Mouse (Mus musculus): Measurements from ENCODE around the gene Srpk2. TPM values are rescaled to one million over a fixed set of nuclear protein-coding genes. Genes with fewer than 3 reads are reported as not detected.
"Not testable (repeated sequence)": the region's sequence is repeated elsewhere in the genome, so short reads cannot be mapped to it uniquely, and the experiment has no call there.

The Srpk2 gene
- polyA plus RNA-seq, 1 experiment from 2014 or later: 57.1 TPM

GRCm38 (mm10) chr5:23464247-23464646, 220.2 kb downstream of the Srpk2 start:
- Histone ChIP-seq H3K4me3 (no peak overlapping the region), H3K27me3 (replicated peaks; ENCODE audit: low read depth, poor library complexity, severe bottlenecking) (no peaks in the 10 kb centered on the region), H3K36me3 (replicated peaks) (peaks cover 75% of the 10 kb centered on the region), H3K4me1 (no peaks in the 10 kb centered on the region), H3K27ac (replicated peaks) (no peak overlapping the region), H3K9me3 (no peaks in the 10 kb centered on the region)
- WGBS: 96% methylated on average over 3 of the region's 3 CpGs
- DNase-seq (ENCODE audit: low spot score): no peak

- 80% methylated on average over 2 of the region's 2 CpGs for WGBS
- Histone ChIP-seq H3K27ac (replicated peaks) (no peak overlapping the region), H3K36me3 (replicated peaks) (peaks cover 66% of the 10 kb centered on the region), H3K4me1 (no peaks in the 10 kb centered on the region), H3K4me3 (no peak overlapping the region), H3K27me3 (replicated peaks; ENCODE audit: low read depth, poor library complexity, severe bottlenecking) (no peaks in the 10 kb centered on the region), H3K9me3 (no peaks in the 10 kb centered on the region)
- DNase-seq (ENCODE audit: low spot score): no peak
These were observed 222.7 kb downstream of the Srpk2 start for GRCm38 (mm10) chr5:23461688-23462087.

- not testable (repeated sequence) for H3K4me3 ChIP-seq; DNase-seq (ENCODE audit: low spot score); H3K27me3 ChIP-seq (replicated peaks; ENCODE audit: low read depth, poor library complexity, severe bottlenecking); H3K9me3 ChIP-seq; H3K27ac ChIP-seq (replicated peaks); H3K4me1 ChIP-seq
- WGBS: 89% methylated on average over 2 of the region's 2 CpGs
- peaks cover 66% of the 10 kb centered on the region for H3K36me3 ChIP-seq (replicated peaks)
These were observed 230.9 kb downstream of the Srpk2 start for GRCm38 (mm10) chr5:23453561-23453960.

Other genes starting within 250 kb of the Srpk2 start
- 42.9 and 45.9 TPM in 2 replicates for gene Pus7, start 99.1 kb upstream of the Srpk2 start, polyA plus RNA-seq (2016; fragmentation: Nextera tagmentation; extraction: Ambion mirVana)
- gene Rint1, start 103.1 kb upstream of the Srpk2 start, polyA plus RNA-seq (2016; fragmentation: Nextera tagmentation; extraction: Ambion mirVana): 36.4 and 36.5 TPM in 2 replicates
- gene Tomm7, start 159.5 kb upstream of the Srpk2 start, polyA plus RNA-seq (2016; fragmentation: Nextera tagmentation; extraction: Ambion mirVana): 147 and 150 TPM in 2 replicates

All from embryonic facial prominence, embryonic 10.5 days (tissue).